Mouse (Mus musculus): ENCODE measurements around the gene Tsr1.

The Tsr1 gene

DNA sequence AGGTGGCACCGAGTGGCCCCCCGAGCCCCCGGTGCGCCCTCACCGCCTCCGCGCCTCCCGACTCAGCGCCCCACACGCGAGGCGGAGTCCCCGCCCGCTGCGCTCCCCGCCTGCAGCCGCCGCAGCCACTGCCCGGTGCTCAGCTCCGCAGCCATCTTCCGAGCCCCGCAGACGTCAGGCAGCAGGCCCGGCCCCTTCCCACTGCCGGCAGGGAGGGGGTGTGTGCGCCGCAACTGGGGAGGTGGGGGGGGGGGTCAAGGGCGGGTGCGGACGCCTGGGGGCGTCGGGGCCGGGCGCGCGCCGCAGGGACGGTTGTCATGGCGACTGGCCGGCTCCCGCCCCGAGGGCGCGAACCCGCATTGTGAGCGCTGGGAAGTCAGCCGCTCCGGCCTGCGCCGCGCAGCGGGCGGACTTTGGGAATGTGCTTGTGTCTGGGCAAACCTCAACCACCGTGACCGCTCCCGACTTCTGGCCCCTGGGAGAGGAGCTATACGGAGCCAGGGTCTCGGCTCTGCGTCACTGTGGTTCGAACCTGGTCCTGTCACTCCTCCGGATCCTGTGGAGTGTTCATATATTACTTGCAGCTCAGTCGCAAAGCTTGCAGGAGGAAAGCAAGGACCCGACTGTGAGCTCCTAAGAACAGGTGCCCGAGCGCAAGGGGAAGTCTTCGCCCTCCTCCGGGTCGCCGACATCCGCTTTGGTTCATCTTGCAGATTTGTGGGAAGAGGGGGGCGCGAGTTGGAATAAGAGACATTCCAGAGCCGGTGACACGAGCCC, 782 bp upstream of the Tsr1 start, which contains the start of gene Sgsm2:
Sgsm2 (minus strand) TSS at position 160 of the 777 bp plus-strand sequence.
- no peak for DNase-seq (ENCODE audit: low read depth, low spot score)

GRCm38 (mm10) chr11:74898517-74898827, 601 bp downstream of the Tsr1 start:
- DNase-seq (ENCODE audit: low read depth, low spot score), result no peak

GRCm38 (mm10) chr11:74901555-74901954, 3.7 kb downstream of the Tsr1 start:
- DNase-seq (ENCODE audit: low read depth, low spot score), result no peak

DNA sequence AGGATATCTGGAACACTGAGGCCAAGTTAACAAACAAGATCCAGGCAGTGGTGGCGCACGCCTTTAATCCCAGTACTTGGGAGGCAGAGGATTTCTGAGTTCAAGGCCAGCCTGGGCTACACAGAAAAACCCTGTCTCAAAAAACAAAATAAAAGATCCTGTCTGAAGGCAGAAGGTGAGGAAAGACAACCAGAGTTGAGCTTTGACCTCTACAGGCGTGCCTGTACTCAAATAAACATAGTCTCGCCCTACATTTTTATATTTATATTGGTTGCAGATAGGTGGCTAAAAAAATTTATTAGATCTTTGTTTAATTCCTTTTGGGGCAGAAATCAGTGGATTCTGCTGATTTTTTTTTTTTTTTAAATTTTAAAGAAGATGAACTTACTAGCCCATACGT, 4.5 kb downstream of the Tsr1 start:
- no peak for DNase-seq (ENCODE audit: low read depth, low spot score)

DNA sequence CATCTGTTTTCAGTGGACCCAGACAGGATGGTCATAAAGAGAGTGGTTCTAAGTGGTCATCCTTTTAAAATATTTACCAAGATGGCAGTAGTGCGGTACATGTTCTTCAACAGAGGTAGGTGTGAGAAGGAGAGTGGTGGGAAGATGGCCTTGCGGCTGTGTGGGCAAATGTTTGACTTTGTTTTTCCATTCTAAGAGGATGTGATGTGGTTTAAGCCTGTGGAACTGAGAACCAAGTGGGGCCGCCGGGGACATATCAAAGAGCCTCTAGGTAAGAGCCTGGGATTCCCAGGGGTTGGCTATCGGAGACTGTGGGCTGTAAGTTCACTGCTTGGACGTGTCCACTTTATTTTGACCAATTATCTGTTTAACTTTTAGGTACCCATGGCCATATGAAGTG, 10.0 kb downstream of the Tsr1 start:
- no peak for DNase-seq (ENCODE audit: low read depth, low spot score)

DNA sequence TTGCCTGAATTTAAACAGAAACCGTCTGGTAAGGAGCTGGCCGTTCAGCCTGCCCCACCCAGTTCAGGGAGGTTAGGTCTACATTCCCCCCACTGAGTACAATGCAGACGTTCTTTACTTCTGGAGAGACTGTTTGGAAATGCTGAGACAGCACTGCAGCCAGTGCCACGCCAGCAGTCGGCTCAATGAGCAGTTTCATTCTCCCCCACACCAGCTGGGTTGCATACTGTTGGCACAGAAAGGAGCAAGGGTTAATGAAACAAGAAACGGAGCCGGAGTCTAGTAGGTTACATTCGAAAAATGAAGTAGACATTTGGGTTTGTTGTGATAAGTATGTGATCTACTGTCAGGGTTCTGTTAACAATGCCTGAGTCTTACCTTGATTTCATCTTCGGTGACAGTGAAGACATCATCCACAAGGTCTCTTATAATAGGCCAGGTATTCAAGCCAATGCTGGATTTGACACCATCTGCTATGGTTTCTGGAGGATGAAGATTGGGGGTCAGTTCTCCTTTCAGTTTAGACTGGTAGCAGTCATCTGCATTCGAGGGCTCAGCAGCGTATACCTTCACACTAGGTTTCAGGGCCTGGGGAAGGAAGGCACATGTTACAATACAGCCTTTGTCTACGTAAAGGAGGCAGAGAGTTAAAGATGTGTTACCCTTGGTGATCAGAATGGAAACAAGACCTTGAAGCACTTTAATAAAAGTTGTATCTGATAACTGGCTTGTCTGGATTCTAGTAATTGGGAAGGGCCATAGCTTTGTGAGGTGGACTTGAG, 10.9 kb downstream of the Tsr1 start:
- DNase-seq (ENCODE audit: low read depth, low spot score), result no peak

- DNase-seq (ENCODE audit: low read depth, low spot score), result no peak
These were observed 12.1 kb downstream of the Tsr1 start for GRCm38 (mm10) chr11:74909978-74910377.

- no peak for DNase-seq (ENCODE audit: low read depth, low spot score)
These were observed 14.6 kb downstream of the Tsr1 start for GRCm38 (mm10) chr11:74912492-74912891.

DNA sequence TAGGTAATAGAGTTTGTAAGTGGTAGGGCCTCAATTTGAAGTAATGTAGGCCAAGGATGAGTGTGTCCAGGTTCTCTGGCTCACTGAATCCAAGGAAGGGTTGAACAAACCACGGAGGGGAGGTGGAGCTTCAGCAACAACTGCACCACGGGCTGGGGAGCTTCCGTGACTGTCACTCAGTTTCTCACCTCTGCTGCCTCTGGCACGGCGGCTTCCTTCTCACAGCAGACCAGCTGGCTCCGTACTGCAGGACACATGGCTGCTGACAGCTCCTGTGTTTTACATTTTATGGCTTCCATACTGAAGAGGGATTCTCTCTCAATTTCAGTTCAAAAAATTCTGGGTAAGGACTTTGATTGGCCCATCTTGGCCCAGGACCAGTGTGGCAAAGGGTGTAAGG, 21.4 kb downstream of the Tsr1 start:
- DNase-seq (ENCODE audit: low read depth, low spot score), result no peak

GRCm38 (mm10) chr11:74924149-74924548, 26.3 kb downstream of the Tsr1 start:
- DNase-seq (ENCODE audit: low read depth, low spot score), result peak; percentile 38

DNA sequence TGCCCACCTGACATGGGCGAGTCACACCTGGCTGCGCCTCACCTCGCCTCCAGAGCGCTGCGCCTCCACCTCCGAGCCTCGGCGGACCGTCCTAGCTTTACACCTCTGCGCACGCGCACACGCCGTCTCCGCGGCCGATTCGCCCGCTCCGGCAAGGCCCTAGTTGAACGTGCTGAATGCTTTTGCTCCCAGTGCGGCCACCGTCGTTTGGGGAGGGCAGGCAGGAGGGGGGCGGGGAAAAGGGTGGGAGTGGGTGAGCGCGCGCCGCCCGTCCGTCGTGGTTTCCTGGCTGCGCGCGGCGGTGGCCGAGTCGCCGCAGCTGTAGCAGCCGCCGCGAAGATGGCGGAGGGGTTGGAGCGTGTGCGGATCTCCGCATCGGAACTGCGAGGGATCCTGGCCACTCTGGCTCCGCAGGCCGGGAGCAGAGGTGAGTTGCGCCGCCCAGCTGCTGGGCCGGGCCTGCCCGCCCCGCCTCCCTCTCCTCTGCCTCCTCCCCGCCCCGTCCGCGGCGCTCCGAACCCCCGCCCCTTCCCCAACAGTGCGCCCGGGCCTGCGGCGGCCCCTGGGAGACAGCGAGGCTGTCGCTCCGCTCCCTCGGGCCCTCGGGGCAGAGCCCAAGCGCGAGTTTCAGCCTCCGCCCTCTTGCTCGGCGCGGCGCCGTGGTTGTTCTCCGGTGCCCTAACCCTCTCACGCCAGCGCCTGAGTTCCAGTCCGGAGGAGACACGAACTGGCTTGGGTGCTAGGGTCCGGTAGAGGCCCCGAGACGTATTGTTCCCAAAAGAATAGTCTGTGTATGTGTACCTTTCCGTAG, 27.9 kb downstream of the Tsr1 start, which contains the start of the genes Smg6 and Srr:
Smg6 (plus strand) TSS at position 247 of the 811 bp plus-strand sequence.
Srr (minus strand) TSS at position 372 of the 811 bp plus-strand sequence.
- DNase-seq (ENCODE audit: low read depth, low spot score), result peak; percentile 94

DNA sequence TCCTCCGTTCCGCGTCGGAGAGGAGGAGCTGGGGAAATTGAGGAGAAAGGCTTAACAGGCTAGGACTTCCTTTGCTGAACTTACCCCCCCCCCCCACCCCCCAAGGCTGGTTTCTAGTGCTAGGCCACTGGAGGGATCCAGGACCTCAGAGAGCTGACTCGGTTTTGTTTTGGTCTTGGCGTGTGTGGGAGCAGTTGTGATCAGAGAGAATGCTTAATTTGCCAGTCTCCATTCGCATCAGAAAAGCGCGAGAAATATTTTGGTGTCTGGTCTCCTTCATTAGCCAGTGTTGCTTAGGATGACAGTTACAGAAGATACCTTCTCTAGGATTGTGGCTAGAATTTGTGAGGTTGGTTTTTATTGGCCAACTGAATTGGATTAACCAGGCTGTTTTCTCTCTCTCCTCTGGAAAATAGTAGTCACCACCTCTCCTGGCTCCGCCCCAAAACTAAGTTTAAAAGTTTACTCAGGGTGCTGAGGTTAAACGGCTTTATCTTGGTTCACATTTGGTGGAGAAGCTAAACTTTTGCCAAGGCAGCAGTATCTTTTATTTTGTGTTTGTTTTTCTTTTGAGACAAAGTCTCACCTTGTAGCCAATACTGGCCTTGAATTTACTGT, 28.6 kb downstream of the Tsr1 start:
- peak; percentile 51 for DNase-seq (ENCODE audit: low read depth, low spot score)

DNA sequence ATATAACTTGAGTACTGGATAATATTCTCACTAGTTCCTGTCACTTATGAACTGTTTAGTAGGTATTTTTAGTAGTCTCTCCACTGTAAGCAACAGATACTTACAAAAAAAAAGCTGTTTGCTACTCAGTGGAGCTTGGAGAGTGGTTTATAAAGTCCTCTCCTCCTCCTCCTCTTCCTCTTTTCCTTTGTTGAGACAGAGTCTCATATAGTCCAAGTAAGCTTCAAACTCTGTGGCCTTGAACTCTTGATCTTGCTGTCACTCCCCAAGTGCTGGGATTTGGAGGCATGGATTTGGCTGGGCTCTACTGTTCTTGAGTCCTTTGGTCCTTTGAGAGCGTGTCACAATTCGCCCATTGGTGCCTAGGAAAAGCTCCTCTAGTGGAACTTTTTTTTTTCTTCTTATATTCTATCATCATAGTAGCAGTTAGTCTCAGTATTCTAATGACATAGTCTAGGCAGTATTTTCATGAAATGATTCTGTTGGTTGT, 29.4 kb downstream of the Tsr1 start:
- no peak for DNase-seq (ENCODE audit: low read depth, low spot score)

DNA sequence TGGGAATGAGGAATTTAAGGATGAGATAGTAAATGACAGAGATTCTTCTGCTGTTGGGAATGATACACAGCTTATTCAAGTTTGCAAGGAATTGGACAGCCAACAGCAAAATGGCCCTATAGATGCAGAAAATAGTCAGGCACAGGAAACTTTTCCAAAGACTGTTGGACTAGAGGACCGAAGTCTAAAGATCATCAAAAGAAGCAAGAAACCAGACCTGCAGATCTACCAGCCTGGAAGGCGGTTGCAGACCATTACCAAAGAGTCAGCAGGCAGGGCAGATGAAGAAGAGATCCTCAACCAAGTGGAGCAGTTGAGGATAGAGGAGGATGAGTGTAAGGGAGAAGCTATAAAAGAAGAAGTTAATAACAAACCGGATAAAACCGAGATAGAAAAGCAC, 31.2 kb downstream of the Tsr1 start:
- no peak for DNase-seq (ENCODE audit: low read depth, low spot score)

DNA sequence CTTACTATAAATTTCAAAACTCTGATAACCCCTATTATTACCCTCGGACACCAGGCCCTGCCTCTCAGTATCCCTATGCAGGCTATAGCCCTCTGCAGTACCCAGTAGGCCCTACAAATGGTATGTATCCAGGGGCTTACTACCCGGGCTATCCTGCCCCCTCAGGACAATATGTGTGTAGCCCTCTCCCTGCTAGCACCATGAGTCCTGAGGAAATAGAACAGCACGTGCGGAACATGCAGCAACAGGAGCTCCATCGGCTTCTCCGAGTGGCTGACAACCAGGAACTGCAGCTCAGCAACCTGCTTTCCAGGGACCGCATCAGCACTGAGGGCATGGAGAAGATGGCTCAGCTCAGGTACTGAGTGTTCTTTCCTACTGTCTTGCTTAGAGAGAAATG, 32.5 kb downstream of the Tsr1 start:
- no peak for DNase-seq (ENCODE audit: low read depth, low spot score)

DNA sequence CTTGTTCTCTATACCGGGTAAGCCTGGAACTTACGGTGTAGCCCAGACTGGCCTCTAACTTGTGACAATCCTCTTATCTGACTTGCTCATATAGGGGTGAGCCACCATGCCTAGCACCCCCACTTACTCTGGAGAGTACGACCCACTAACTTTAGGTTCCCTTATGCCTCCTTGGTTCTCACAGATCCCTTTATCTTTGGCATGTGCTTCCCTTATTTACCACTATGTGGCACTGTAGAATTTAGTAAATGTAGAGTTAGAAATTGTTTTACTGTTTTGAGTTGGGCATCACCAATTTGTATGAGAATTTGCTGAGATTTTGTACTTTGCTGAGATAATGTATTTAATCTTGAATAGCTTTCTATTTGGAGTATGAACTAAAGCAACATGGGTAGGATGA, 48.5 kb downstream of the Tsr1 start:
- DNase-seq (ENCODE audit: low read depth, low spot score), result no peak

GRCm38 (mm10) chr11:74954901-74955300, 57.0 kb downstream of the Tsr1 start:
- no peak for DNase-seq (ENCODE audit: low read depth, low spot score)

GRCm38 (mm10) chr11:74956006-74956405, 58.1 kb downstream of the Tsr1 start:
- no peak for DNase-seq (ENCODE audit: low read depth, low spot score)

- no peak for DNase-seq (ENCODE audit: low read depth, low spot score)
These were observed 59.7 kb downstream of the Tsr1 start for GRCm38 (mm10) chr11:74957600-74957999.

Measured in c-Kit-negative CD71-positive TER-119-positive erythroid progenitor cells, embryonic 14.5 days (primary cell).